Mouse (Mus musculus) liver, embryonic 11.5 days (tissue): ENCODE data around the gene Platr17. TPM values are rescaled to one million over a fixed set of nuclear protein-coding genes. Genes with fewer than 3 reads are reported as not detected.
"Not testable (repeated sequence)": the region's sequence is repeated elsewhere in the genome, so short reads cannot be mapped to it uniquely, and the experiment has no call there.

Source experiments
- ATAC-seq: fragments of 200-750 bp; cut with Nextera tagmentation; replicated peaks from 2 replicates; pipeline ENCODE4 v1.8.0; 2017; ENCODE audit warnings: moderate number of reproducible peaks, mild to moderate bottlenecking, moderate TSS enrichment, moderate library complexity; ENCODE audit not compliant: low FRiP score
- DNase-seq: peaks from one replicate; pipeline ENCODE4 v3.0.0-alpha.2; 2017; ENCODE audit warnings: low spot score
- H3K27ac ChIP-seq: fragments of 300-500 bp; sonication (generic); 2 replicates; pipeline ENCODE4 v1.5.1; 2014; ENCODE audit warnings: mild to moderate bottlenecking, low read depth, low read length, control low read depth
- H3K27me3 ChIP-seq: fragments of 300-500 bp; sonication (generic); replicated peaks from 2 replicates; pipeline ENCODE4 v1.6.1; 2014; ENCODE audit warnings: low read length, mixed read lengths; ENCODE audit not compliant: control insufficient read depth, insufficient read depth
- H3K36me3 ChIP-seq: fragments of 300-500 bp; sonication (generic); 2 replicates; pipeline ENCODE4 v1.6.1; 2014; ENCODE audit warnings: mild to moderate bottlenecking, low read length, moderate library complexity, mixed read lengths; ENCODE audit not compliant: control insufficient read depth, insufficient read depth
- H3K4me1 ChIP-seq: fragments of 300-500 bp; sonication (generic); replicated peaks from 2 replicates; pipeline ENCODE4 v1.6.1; 2014; ENCODE audit warnings: low read length, mixed read lengths; ENCODE audit not compliant: control insufficient read depth, insufficient read depth
- H3K4me2 ChIP-seq: fragments of 300-500 bp; sonication (generic); 2 replicates; pipeline ENCODE4 v1.6.1; 2014; ENCODE audit warnings: mild to moderate bottlenecking, control low read depth, moderate library complexity
- H3K4me3 ChIP-seq: fragments of 300-500 bp; sonication (generic); 2 replicates; pipeline ENCODE4 v1.5.1; 2014; ENCODE audit warnings: low read depth, low read length, control low read depth
- H3K9ac ChIP-seq: fragments of 300-500 bp; sonication (generic); 2 replicates; pipeline ENCODE4 v1.6.1; 2014; ENCODE audit warnings: low read depth, low read length, control low read depth
- H3K9me3 ChIP-seq: fragments of 300-500 bp; sonication (generic); 2 replicates; pipeline ENCODE4 v1.6.1; 2016; ENCODE audit warnings: low read length, inconsistent platforms, mixed read lengths; ENCODE audit not compliant: control insufficient read depth
- WGBS: fragments of 180-500 bp; shearing (Covaris S2); extraction: QIAGEN DNeasy Blood & Tissue Kit; methylation state at CpG from one replicate; pipeline ENCODE4 v1.1.7; 2014; 5-methylcytosine and 5-hydroxymethylcytosine counted together
- polyA plus RNA-seq: library from polyadenylated mRNA; unstranded; fragments of >200 nt; fragmentation: Nextera tagmentation; extraction: Ambion mirVana; gene quantifications from 2 replicates; pipeline ENCODE4 v1.2.1, GENCODE M21; 2014

Platr17 gene
- polyA plus RNA-seq, 1 experiment from 2014 or later, result 2.2 TPM

GRCm38 (mm10) chr17:33899642-33900041 lies 5.3 kb upstream of the Platr17 start:
- Histone ChIP-seq H3K27me3 (no peaks in the 10 kb centered on the region), H3K4me1 (peaks cover 36% of the 10 kb centered on the region), H3K9me3 (no peaks in the 10 kb centered on the region), H3K4me3 (no peak overlapping the region), H3K36me3 (no peaks in the 10 kb centered on the region), H3K9ac (peak overlapping the region; percentile 48), H3K4me2 (peak overlapping the region; percentile 7; the same call in 1 of the 2 replicates), H3K27ac (peak overlapping the region; percentile 87)
- WGBS, result 44% methylated on average over 4 of the region's 4 CpGs
- peak; percentile 78 for ATAC-seq
- no peak for DNase-seq

- WGBS, result 64% methylated on average over 7 of the region's 7 CpGs
- no peaks in the 10 kb centered on the region for H3K9me3 ChIP-seq
- ATAC-seq, result no peak
These were observed 4.5 kb upstream of the Platr17 start for GRCm38 (mm10) chr17:33900281-33900988.

GRCm38 (mm10) chr17:33900989-33901314 lies 4.0 kb upstream of the Platr17 start:
- peaks cover 36% of the 10 kb centered on the region for H3K4me1 ChIP-seq
- H3K27ac ChIP-seq, result no peak overlapping the region

More at GRCm38 (mm10) chr17:33900281-33900988, 4.5 kb upstream of the Platr17 start:
- DNase-seq, result no peak
- no peaks in the 10 kb centered on the region for H3K27me3 ChIP-seq
- peak overlapping the region; percentile 7 for H3K4me2 ChIP-seq
- H3K4me1 ChIP-seq, result peaks cover 36% of the 10 kb centered on the region
- H3K27ac ChIP-seq, result peak overlapping the region; percentile 87
- no peak overlapping the region for H3K4me3 ChIP-seq
- peak overlapping the region; percentile 48 for H3K9ac ChIP-seq
- H3K36me3 ChIP-seq, result no peaks in the 10 kb centered on the region

GRCm38 (mm10) chr17:33901653-33902052 lies 3.3 kb upstream of the Platr17 start:
- peaks cover 36% of the 10 kb centered on the region for H3K4me1 ChIP-seq

More at GRCm38 (mm10) chr17:33900989-33901314, 4.0 kb upstream of the Platr17 start:
- no peak overlapping the region for H3K9ac ChIP-seq
- no peak overlapping the region for H3K4me3 ChIP-seq
- no peaks in the 10 kb centered on the region for H3K36me3 ChIP-seq
- no peak for DNase-seq
- 90% methylated on average over 4 of the region's 4 CpGs for WGBS
- ATAC-seq, result no peak
- H3K27me3 ChIP-seq, result no peaks in the 10 kb centered on the region
- H3K4me2 ChIP-seq, result no peak overlapping the region
- no peaks in the 10 kb centered on the region for H3K9me3 ChIP-seq

GRCm38 (mm10) chr17:33902079-33902478 lies 2.9 kb upstream of the Platr17 start:
- Histone ChIP-seq H3K4me2 (peak overlapping the region; percentile 37), H3K27ac (no peak overlapping the region), H3K9ac (no peak overlapping the region), H3K4me1 (peaks cover 36% of the 10 kb centered on the region), H3K4me3 (no peak overlapping the region), H3K27me3 (no peaks in the 10 kb centered on the region), H3K36me3 (no peaks in the 10 kb centered on the region), H3K9me3 (no peaks in the 10 kb centered on the region)
- 67% methylated on average over 4 of the region's 4 CpGs for WGBS
- ATAC-seq (no peak), DNase-seq (no peak)

More at GRCm38 (mm10) chr17:33901653-33902052, 3.3 kb upstream of the Platr17 start:
- Histone ChIP-seq H3K4me3 (no peak overlapping the region), H3K9ac (no peak overlapping the region), H3K9me3 (no peaks in the 10 kb centered on the region), H3K36me3 (no peaks in the 10 kb centered on the region), H3K4me2 (no peak overlapping the region), H3K27ac (no peak overlapping the region), H3K27me3 (no peaks in the 10 kb centered on the region)
- no peak for ATAC-seq
- 70% methylated on average over 4 of the region's 4 CpGs for WGBS
- DNase-seq, result no peak

GRCm38 (mm10) chr17:33902491-33902890 lies 2.4 kb upstream of the Platr17 start:
- Histone ChIP-seq H3K4me3 (no peak overlapping the region), H3K36me3 (no peaks in the 10 kb centered on the region), H3K27me3 (no peaks in the 10 kb centered on the region), H3K4me1 (peaks cover 36% of the 10 kb centered on the region), H3K27ac (peak overlapping the region; percentile 54), H3K9me3 (no peaks in the 10 kb centered on the region), H3K9ac (no peak overlapping the region), H3K4me2 (peak overlapping the region; percentile 37)
- no peak for DNase-seq
- WGBS, result 57% methylated on average over 7 of the region's 7 CpGs
- ATAC-seq, result no peak

- H3K4me1 ChIP-seq, result peaks cover 37% of the 10 kb centered on the region
- 68% methylated on average over 6 of the region's 6 CpGs for WGBS
These were observed 854 bp upstream of the Platr17 start for GRCm38 (mm10) chr17:33903911-33904651.

GRCm38 (mm10) chr17:33908331-33909076 lies 3.6 kb downstream of the Platr17 start:
- H3K4me3 ChIP-seq, result peak overlapping the region; percentile 94
- DNase-seq (peak; percentile 71), ATAC-seq (peak; percentile 47)
- no peaks in the 10 kb centered on the region for H3K9me3 ChIP-seq
- H3K27me3 ChIP-seq, result no peaks in the 10 kb centered on the region
- peaks cover 16% of the 10 kb centered on the region for H3K4me1 ChIP-seq
- peaks cover 26% of the 10 kb centered on the region for H3K36me3 ChIP-seq
- H3K4me2 ChIP-seq, result peak overlapping the region; percentile 98
- H3K27ac ChIP-seq, result peak overlapping the region; percentile 94
- under 1% methylated on average over 42 of the region's 44 CpGs for WGBS
- peak overlapping the region; percentile 72 for H3K9ac ChIP-seq

More at GRCm38 (mm10) chr17:33903911-33904651, 854 bp upstream of the Platr17 start:
- not testable (repeated sequence) for DNase-seq, H3K9ac ChIP-seq, H3K4me2 ChIP-seq, H3K36me3 ChIP-seq, ATAC-seq, H3K4me3 ChIP-seq, H3K27me3 ChIP-seq, H3K9me3 ChIP-seq
- 0 out of 2 replicates have a peak overlapping the region, but pooled peaks have one; percentile 11 for H3K27ac ChIP-seq
